Mouse (Mus musculus): ENCODE measurements around the gene Olfr811.

The Olfr811 gene

DNA sequence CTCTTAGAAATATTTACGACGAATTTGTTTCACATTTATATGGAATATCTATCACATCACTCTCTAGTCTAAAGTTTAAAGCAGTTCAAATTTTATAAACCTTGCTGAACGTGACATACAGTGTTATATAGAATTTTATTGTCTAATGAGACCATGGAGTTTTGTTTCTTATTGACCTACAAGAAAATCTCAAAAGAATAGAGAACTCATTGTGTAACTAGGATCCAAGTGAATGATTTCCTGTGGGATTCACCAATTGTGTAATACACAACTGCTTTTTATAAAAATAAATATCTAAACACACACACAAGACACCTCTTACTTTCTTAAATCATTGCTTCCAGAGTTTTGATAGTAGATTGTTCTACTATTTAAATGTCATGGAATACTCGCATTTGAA, at the start of gene Olfr811:
Gene Olfr811 (minus strand): TSS at position 101 of the 400 bp plus-strand sequence.
- DNase-seq = no peak

DNA sequence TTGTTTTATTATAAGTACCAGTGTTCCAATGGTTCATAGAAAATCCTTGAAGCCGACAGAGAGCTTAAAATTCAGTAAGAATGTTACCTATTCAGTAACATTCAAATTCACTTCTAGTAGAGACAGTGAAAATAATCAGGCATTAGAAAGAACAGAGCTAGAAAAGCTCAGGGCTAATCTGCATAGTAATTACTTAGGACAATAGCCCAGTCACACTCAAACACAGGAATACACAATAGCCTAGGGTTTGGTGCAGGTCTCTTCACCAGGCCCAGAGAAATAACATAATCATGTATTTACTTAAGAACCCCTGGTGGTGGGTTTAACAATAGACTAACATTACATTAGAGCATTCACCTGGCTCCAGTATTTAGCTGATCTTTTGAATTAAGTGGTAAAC, 43.1 kb upstream of the Olfr811 start:
- DNase-seq = no peak

DNA sequence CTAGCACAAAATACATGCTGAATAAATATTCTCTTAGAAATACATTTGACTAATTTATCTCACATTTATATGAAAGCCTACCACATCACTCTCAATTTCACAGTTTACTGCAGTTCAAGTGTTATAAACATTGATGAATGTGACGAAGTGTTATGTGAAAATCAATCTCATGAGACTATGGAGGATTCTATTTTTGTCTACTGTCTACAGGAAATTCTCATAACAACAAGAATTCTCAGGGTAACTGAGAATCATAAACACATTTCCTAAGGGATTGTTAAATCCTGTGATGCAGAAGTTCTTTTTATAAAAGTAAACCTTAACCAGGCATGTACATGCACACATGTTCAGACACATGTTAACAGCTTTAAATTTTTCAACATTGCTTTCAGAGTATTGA, 41.8 kb upstream of the Olfr811 start, which contains the start of gene Olfr812:
Gene Olfr812 (minus strand): TSS at position 101 of the 400 bp plus-strand sequence.
- no peak for DNase-seq

DNA sequence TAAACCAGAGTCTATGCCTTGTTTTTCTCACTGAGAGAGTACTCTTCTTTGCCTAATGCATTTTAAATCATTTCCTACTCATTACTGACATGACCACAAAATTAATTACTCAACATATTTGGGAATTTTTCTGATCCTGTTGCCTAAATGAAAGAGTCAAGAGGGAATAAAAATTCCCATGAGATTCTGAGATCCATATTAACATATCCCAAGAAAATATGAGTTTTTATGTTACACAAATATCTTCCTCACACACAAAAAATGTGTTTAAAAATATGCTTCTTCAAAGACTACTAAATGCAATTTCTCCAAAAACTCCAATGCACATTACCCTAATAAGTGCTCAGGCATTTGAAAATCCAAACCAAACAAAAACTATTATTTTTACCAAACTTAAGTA, 9.4 kb downstream of the Olfr811 start, which contains the start of gene Olfr810:
Gene Olfr810 (minus strand): TSS at position 101 of the 400 bp plus-strand sequence.
- DNase-seq = no peak

DNA sequence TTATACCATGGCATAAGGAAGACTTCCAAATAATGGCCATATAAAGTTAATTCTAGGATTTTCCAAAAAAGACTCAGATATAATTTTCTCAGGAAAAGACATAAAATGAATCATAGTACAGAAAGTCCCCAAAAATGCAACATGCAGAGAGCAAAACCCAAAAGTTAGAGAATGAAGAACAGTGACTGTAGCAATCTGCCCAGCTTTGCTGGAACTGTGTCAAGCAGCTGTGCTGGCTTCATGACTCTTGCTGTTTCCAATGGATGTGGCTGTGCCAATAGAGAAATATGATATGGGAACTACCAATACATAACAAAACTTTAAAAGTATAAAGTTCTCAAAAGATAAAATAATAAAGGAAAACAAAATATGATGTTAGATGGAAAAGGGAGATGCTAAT, 26.1 kb downstream of the Olfr811 start:
- no peak for DNase-seq

DNA sequence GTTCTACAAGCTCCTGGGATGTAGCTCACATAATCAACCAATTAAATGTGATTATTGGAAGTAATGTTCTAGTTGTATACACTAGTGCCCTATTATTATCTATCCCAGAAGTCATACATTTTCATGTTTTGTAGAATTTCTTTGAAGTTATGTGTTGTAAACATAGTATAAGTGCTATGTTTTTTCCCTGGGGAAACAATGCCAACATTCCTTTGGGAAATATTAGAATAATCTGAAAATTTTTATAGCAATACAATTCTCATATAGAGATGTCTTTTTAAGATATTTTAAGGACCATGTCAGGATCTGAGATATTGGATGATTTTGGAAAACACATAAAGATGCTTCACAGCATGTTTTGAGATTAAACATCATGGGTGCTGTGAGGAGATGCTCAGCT, 29.9 kb downstream of the Olfr811 start, which contains the start of gene Olfr809:
Gene Olfr809 (plus strand): TSS at position 301 of the 400 bp plus-strand sequence.
- DNase-seq = no peak

DNA sequence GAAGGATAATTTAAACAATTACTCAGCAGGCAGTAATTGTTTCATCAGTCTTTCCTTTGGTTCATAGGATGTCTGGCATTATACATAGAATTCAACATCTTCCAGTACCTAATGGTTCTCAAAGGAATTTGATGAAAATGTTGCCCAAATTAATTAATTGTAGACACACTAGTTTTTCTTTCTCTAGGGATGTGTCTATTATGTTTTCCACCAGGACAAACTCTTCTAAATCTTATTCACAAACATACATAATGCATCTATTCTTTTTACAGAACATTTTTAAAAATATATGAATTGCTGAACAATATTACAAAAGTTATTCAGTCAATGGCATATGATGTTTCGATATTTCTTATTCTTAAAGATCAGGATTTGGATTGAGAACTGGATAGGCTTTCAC, 39.0 kb downstream of the Olfr811 start, which contains the start of gene Olfr808:
Gene Olfr808 (plus strand): TSS at position 301 of the 400 bp plus-strand sequence.
- DNase-seq = no peak

DNA sequence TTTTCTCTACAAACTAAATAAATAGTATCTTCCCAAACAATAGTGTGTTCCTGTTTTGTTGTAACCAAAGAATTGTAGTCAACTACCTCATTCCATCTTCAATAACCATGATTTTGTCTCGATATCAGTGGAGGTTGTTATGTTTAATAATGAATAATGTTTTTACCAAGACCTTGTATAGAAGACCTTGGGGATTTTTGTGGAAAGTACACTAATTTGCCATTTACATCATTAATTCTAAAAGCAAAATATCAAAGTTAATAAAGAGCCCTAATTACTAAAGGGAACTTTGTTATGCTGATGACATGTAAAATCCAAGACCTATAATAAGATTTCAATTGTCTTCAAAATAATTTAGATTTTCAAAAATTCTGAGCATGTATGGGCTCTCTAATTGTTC, 46.5 kb downstream of the Olfr811 start, which contains the start of gene Olfr807:
Gene Olfr807 (minus strand): TSS at position 101 of the 400 bp plus-strand sequence.
- no peak for DNase-seq
